Mouse (Mus musculus) T-helper 1 cell (primary cell): ENCODE results near the gene Galk2.

Source experiments
- in situ Hi-C: fragments of 300-600 bp; cut with MboI, MseI; formaldehyde crosslinking; loops from one replicate; pipeline ENCODE4 v1.15.1; 2025; ENCODE audit warnings: high pct_unique_total_duplicates

Galk2 gene

DNA sequence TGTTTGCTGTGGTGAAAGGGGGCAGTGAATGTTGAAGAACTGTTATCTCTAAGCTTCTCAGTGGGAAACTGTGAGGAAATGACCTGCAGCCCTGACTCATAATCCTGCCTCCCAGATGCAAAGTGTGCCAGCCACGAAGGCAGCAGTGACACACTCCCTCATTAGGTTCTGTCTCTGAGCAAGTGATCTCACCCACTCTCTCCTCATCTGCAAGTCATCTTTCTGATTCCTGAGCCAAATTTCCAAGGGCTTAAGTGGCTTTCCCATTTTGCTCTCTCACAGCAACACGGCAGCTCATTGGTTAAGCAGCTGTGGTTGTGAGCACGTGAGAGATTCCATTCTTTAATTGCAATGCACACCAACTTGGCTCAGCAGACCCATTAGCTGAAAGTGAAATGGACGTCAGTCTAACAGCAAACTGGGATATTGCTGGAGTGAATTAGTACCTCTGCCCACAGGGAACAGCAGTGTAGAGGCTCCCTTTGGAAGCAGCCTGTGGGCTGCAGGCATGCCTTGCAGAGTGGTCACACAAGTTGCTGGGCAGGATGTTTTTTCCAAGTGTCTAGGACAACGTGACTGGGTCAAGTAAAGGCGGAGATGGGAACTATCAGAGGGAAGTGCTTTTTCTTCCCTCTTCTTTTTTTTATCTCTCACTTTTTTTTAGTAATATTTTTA, 82.3 kb downstream of the Galk2 start:
- in situ Hi-C loops = no loop called here

DNA sequence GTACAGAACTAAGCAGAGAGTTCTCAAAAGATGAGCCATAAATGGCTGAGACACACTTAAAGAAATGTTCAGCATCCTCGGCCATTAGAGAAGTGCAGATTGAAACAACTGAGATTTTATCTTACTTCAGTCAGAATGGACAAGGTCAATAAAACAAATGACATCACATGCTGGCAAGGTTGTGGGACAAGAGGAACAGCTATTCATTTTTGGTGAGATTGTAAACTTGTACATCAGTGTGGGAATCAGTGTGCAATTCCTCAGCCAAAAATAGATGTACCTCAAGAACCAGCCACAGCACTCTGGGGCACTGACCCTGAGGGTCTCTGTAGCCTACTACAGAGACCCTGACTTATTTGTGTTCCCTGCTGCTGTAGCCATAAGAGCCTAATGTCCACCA, 84.4 kb downstream of the Galk2 start:
- in situ Hi-C loops = no loop called here

DNA sequence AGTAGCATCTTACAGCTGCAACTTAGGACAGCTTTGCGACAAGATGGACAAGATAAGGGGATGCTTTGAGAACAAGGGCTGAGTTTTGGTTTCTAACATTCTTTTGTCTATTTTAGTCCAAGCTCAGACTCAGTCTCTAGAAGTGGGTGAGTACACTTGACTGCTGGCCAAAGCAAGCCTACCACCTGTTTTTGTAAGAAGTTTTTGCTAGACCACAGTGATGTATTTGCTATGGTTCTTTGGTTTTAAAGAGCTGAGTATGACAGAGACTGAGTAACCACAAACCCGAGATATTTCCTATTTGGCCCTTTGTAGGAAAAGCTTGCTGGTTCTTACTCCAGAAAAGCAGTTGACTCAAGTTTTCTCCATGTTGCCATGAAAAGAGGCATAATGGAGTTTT, 89.3 kb downstream of the Galk2 start:
- in situ Hi-C loops = no loop called here

DNA sequence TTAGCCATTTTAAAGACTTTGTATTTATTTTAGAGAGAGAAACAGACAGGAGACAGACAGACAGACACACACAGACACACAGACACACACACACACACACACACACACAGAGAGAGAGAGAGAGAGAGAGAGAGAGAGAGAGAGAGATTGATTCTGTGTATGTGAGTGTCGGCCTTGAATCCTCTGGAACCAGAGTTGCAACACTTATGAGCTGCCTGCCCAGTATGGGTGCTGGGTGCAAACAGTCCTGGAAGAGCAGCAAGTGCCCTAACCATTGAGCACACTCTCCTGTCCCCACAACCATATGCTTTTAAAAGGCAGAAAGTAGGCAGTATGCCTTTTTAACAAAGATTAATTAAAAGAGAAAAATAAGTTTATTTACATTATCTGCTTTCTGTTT, 109.9 kb downstream of the Galk2 start:
- in situ Hi-C loops = no loop called here

DNA sequence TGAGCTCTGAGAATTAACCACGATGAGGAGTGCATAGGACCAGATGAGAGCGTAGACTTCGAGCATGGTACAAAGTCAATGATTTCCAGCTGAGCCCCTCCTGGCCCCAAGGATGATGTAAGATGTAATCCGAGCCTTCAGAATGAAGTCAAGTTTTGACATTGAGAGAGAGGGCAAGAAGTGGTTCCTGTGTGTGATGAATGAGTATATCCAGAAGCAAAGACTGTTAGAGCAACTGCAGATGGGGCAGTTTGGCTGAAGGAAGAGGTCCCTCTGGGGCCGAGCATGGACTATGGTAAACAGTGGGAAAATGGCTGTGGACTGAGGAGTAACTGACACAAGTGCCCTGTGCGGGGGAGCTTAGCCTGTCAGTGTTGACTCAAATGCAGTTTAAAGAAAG, 114.3 kb downstream of the Galk2 start:
- in situ Hi-C loops = no loop called here

DNA sequence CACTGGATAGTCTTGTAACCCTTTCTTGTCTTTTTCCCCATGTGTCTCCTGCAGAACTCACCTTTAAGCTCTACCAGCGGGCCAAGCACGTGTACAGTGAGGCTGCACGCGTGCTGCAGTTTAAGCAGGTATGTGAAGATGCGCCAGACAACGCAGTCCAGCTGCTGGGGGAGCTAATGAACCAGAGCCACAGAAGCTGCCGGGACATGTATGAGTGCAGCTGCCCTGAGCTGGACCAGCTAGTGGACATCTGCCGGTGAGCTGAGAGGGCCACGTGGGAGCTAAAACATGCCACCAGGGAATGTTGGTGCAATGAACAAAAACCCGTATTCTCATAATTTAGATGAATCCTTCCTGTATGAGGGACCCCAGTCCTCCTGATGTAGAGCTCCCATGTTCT, 116.3 kb downstream of the Galk2 start:
- in situ Hi-C loops = no loop called here

DNA sequence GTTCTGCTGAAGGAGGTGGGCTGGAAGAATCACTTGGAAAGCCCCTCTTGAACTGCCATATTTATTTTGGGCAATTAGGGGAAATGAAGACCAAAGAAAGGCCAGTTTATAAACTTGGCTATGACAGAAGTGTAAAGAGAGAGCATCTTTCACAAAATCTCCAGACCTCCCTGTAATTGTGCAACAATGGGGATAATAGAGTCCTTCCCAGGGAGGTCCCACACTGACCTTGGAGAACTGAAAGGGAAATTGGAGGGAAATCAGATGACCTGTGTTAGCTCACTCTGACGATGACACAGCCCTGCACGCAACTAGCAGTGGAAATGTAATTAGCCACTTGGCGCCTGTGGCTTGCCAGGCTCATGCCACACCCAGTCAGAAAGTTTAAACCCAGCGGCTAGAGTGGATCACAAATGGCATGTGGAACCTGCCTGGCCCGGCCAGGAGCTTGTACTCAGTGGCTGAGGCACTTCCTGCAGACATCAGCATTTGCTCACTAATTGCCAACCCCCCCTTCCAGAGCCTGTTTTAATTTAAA, 117.0 kb downstream of the Galk2 start:
- in situ Hi-C loops = no loop called here

DNA sequence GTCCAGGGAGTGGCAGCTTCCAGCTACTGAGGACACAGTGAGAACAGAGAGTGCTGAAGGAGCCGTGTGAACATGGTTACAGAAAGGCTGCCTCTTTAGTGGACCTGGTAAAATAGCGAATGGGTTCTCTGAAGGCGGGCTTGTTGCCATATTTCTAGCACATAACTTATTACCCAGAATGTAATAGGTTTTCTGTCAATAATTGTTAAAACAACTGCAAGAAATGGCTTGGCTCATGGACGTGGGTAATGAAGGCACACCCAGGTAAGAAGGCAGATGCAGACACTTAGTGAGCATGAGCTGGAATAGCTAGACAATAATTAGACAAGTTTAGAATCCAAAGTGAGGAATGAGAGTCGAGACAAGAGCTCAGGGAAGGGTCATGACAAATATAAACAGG, 143.4 kb downstream of the Galk2 start:
- in situ Hi-C loops = no loop called here

DNA sequence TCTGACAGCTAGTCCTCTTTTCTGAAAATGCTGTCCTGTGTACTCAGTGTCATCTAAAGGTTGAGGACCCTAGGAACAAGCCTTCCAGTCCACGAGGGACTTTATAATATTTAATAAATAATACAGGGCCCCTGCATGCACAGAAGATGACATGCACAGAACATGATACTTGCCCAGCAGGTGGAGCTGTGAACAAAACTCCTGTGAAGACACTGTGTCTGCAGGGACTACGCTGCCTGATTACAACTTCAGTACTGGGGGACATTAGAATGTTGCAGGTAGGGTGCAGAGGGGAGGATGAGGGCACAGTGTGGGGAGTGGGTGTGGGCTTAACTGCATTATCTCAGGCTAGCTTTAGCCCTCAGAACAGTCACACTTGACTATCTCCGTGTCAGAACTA, 147.2 kb downstream of the Galk2 start:
- in situ Hi-C loops = no loop called here

DNA sequence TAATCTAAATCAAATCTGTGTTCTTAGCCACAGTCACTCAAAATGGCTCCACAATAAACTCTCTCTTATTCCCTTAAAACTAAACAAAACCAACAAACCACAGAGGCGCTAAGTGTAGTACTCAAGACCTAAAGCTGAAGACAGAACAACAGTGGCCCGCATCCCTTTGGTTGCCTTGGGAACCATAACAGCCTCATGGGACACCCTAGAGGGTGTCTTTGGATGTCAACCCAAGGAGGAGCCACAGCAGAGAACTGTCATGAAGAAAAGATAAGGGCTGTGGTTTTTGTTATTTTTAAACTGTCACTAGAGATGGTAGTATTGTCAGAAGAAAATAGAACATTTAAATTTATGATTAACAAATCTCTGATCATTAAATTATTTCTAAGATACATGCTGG, 147.8 kb downstream of the Galk2 start:
- in situ Hi-C loops = no loop called here

DNA sequence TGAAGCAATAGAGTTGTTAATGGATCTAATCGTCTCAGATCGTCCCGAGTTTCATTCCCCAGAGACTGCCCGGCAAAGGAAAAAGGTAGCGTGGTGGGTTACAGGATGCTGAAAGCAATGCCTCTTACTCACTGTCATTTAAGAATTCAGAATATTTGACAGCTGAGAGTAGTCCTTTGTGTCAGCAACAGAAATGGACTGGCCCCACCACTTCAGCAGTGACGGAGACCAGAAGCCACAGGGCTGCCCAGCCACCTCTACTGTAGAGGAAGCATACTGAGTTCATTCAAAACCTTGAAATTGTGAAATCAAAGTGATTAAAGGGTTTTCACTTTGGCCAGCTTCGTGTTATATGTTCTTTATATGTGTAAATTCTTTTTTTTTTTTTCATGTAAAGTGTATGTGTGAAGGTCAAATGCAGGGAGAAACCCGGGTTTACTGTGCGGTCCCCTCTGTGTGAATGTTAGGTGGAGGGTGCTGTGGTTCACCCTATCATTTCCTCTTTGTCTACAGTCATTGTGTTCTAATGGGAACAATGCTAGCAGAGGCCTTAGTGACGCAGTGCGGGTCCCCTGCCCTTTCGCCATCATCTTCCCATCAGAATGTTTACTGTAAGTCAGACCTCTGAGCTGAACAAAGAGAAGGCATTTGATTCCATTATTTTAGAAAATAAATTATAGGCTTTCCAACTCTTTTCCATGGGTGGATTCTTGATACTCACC, 156.2 kb downstream of the Galk2 start:
- in situ Hi-C loops = no loop called here

DNA sequence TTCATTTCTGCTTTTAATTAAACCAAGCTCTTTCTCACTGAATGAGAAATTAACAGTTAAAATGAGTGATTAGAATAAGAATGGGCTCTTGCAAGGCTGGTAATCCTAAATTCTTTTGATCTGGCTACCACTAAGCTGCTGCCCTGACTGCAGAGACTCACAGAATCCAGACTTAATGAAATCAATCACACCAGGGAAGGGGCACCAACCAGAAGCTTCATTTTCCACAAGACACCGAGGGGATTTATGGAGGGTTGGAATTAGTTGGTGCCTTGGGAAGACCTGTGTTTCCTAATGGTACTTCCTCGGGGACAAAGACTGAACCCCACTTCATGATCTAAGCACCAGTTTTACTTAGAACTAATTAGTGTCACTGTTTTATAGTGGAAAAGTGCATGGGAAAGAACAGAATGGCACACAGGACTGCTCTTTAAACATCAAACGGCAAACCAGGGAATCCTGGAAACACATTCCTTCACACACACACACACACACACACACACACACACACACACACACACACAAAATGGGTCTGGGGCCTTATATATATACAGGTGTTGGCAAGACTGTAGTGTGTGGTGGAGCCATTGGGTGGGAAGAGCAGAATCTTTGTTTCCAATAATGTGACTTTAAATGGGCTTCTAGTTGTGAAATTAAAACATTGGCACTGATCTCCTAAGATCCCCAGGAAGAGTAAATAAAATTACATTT, 157.0 kb downstream of the Galk2 start:
- in situ Hi-C loops = no loop called here

DNA sequence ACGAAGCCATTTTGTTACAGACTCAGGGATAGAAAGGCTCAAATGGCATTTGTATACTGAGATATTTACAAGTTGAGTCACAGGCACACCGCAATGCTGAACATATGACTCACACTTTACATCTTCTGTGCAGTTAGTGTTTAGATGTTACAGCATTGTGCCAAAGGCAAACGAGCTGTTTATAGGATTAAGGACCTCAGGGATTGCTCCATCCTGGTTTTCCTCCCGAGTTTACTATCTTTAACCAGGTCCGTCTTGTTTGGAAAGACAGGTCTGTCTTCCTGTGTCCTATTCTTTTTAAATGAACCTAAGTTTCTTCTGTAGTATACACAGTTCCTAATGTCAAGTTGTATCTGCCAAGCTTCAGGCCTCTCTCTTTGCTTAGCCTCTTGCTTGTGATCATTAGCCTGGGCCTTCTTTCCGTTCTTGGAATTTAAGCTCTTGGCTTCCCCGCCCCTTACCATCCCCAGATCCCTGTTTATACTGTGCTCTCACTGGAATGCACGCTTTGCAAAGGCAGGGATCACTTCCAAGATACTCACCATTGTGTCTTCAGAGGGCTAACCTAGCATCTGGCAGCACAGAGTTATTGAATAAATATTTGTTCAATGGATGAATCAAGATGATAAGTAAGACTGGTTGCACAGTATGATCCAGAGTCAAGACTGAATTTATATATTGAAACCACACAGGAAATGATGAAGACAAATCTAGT, 172.4 kb downstream of the Galk2 start:
- in situ Hi-C loops = loop anchor here (10.0 kb wide), 1 partner anchor 137 kb away; no protein-coding TSS in a partner anchor

DNA sequence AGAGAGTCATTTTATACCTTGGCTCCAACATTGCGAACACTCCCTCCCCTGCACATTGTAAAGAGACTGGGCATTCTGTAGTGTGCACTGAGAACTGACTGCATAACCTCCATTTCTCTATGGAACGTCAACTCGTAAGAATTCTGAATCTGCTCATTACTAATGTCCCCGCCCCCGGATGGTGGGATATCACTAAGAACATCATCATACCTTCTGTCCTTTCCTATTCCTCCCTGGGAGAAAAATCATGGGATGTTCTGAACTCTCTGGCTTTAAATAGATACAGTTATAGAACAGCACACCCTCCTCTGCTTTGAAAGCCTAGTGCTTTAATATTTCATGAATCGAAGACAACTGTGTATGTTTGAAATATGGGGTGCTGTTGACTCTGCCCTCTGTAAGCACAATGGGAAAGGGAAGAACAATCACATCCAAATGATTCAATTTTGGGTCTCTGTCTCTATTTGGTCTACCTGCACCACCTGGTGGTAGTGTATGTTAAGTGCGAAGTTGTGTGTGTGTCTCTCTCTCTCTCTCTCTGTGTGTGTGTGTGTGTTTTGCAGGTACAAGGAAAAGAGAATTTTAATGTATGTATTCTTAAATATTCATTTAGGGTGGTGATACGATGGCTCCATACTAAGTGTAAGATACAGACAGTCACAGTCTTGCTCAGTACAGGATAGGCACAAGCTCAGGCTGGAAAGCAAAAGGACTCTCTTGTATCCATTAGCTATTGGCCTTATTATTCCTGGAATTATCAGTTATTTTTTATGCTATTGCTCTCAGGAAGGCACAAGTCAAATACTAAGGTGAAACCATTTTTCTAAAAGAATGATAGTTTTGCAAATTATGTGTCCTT, 174.4 kb downstream of the Galk2 start:
- in situ Hi-C loops = loop anchor here (10.0 kb wide), 1 partner anchor 139 kb away; no protein-coding TSS in a partner anchor
